Mouse (Mus musculus) liver, embryonic 11.5 days (tissue): Measurements from ENCODE around the gene Noxred1. TPM values are rescaled to one million over a fixed set of nuclear protein-coding genes. Genes with fewer than 3 reads are reported as not detected.
"Not testable (repeated sequence)": the region's sequence is repeated elsewhere in the genome, so short reads cannot be mapped to it uniquely, and the experiment has no call there.

ENCODE experiments used
- ATAC-seq: fragments of 200-750 bp; cut with Nextera tagmentation; replicated peaks from 2 replicates; pipeline ENCODE4 v1.8.0; 2017; ENCODE audit warnings: moderate number of reproducible peaks, mild to moderate bottlenecking, moderate TSS enrichment, moderate library complexity; ENCODE audit not compliant: low FRiP score
- DNase-seq: peaks from one replicate; pipeline ENCODE4 v3.0.0-alpha.2; 2017; ENCODE audit warnings: low spot score
- H3K27ac ChIP-seq: fragments of 300-500 bp; sonication (generic); 2 replicates; pipeline ENCODE4 v1.5.1; 2014; ENCODE audit warnings: mild to moderate bottlenecking, low read depth, low read length, control low read depth
- H3K27me3 ChIP-seq: fragments of 300-500 bp; sonication (generic); replicated peaks from 2 replicates; pipeline ENCODE4 v1.6.1; 2014; ENCODE audit warnings: low read length, mixed read lengths; ENCODE audit not compliant: control insufficient read depth, insufficient read depth
- H3K36me3 ChIP-seq: fragments of 300-500 bp; sonication (generic); 2 replicates; pipeline ENCODE4 v1.6.1; 2014; ENCODE audit warnings: mild to moderate bottlenecking, low read length, moderate library complexity, mixed read lengths; ENCODE audit not compliant: control insufficient read depth, insufficient read depth
- H3K4me1 ChIP-seq: fragments of 300-500 bp; sonication (generic); replicated peaks from 2 replicates; pipeline ENCODE4 v1.6.1; 2014; ENCODE audit warnings: low read length, mixed read lengths; ENCODE audit not compliant: control insufficient read depth, insufficient read depth
- H3K4me2 ChIP-seq: fragments of 300-500 bp; sonication (generic); 2 replicates; pipeline ENCODE4 v1.6.1; 2014; ENCODE audit warnings: mild to moderate bottlenecking, control low read depth, moderate library complexity
- H3K4me3 ChIP-seq: fragments of 300-500 bp; sonication (generic); 2 replicates; pipeline ENCODE4 v1.5.1; 2014; ENCODE audit warnings: low read depth, low read length, control low read depth
- H3K9ac ChIP-seq: fragments of 300-500 bp; sonication (generic); 2 replicates; pipeline ENCODE4 v1.6.1; 2014; ENCODE audit warnings: low read depth, low read length, control low read depth
- H3K9me3 ChIP-seq: fragments of 300-500 bp; sonication (generic); 2 replicates; pipeline ENCODE4 v1.6.1; 2016; ENCODE audit warnings: low read length, inconsistent platforms, mixed read lengths; ENCODE audit not compliant: control insufficient read depth
- WGBS: fragments of 180-500 bp; shearing (Covaris S2); extraction: QIAGEN DNeasy Blood & Tissue Kit; methylation state at CpG from one replicate; pipeline ENCODE4 v1.1.7; 2014; 5-methylcytosine and 5-hydroxymethylcytosine counted together
- polyA plus RNA-seq: library from polyadenylated mRNA; unstranded; fragments of >200 nt; fragmentation: Nextera tagmentation; extraction: Ambion mirVana; gene quantifications from 2 replicates; pipeline ENCODE4 v1.2.1, GENCODE M21; 2014

Noxred1 gene
- polyA plus RNA-seq, 1 experiment from 2014 or later, result 0.96 TPM

GRCm38 (mm10) chr12:87216053-87216452, 22.5 kb downstream of the Noxred1 start:
- no peak for DNase-seq
- 65% methylated on average over 2 of the region's 2 CpGs for WGBS
- Histone ChIP-seq H3K4me1 (no peaks in the 10 kb centered on the region), H3K27me3 (no peaks in the 10 kb centered on the region), H3K36me3 (no peaks in the 10 kb centered on the region), H3K9me3 (no peaks in the 10 kb centered on the region), H3K9ac (no peak overlapping the region), H3K4me3 (no peak overlapping the region), H3K27ac (no peak overlapping the region), H3K4me2 (no peak overlapping the region)
- no peak for ATAC-seq

DNA sequence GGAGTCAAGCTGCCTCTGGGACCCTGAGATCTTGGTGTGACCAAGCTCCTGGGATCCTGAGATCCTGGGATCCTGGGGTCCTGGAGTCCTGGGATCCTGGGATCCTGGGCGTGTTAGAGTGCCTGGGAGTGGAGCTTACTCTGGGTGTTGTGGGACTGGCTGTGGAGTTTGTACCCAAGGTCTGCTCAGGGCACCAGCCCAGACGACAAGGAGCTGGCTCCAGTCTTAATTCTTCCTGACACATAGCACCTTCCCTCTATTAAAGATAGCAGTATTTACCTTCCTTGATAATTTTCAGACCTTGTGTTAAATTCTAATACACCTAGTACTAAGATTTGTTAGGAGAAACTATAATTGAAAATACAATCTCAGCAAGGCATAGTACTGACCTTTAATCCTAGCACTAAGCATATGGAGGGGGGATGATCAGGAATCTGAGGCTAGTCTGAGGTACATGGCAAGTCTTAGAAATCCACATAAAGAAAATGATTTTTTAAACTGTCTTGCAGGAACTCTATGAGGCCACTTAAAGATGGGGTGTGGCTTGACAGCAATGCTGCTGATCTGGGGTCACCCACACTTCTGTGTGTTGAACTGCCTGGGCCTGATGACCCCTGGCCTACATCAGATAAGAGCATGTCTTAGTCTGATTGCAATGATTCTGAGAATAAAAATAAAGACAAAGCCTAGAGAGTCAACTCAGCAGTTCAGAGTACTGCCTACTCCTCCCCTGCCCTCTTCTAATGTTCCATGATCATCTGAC, 25.5 kb downstream of the Noxred1 start:
- Histone ChIP-seq H3K36me3 (no peaks in the 10 kb centered on the region), H3K9ac (no peak overlapping the region), H3K27ac (no peak overlapping the region), H3K4me2 (no peak overlapping the region), H3K4me1 (no peaks in the 10 kb centered on the region), H3K4me3 (no peak overlapping the region), H3K27me3 (no peaks in the 10 kb centered on the region), H3K9me3 (no peaks in the 10 kb centered on the region)
- ATAC-seq (no peak), DNase-seq (no peak)
- 61% methylated on average over 2 of the region's 2 CpGs for WGBS

- DNase-seq, H3K9me3 ChIP-seq, H3K27me3 ChIP-seq, H3K27ac ChIP-seq, H3K4me2 ChIP-seq, H3K4me3 ChIP-seq, H3K4me1 ChIP-seq, H3K36me3 ChIP-seq, H3K9ac ChIP-seq, ATAC-seq: not testable (repeated sequence)
- 88% methylated on average over 5 of the region's 5 CpGs for WGBS
These were observed 32.7 kb downstream of the Noxred1 start for GRCm38 (mm10) chr12:87205789-87206188.

GRCm38 (mm10) chr12:87201694-87202093, 36.8 kb downstream of the Noxred1 start:
- 57% methylated on average over 5 of the region's 5 CpGs for WGBS
- no peak overlapping the region for H3K4me3 ChIP-seq
- H3K36me3 ChIP-seq, result no peaks in the 10 kb centered on the region
- H3K4me1 ChIP-seq, result peaks cover 7% of the 10 kb centered on the region
- DNase-seq, result no peak
- H3K9ac ChIP-seq, result no peak overlapping the region
- no peak overlapping the region for H3K27ac ChIP-seq
- no peaks in the 10 kb centered on the region for H3K9me3 ChIP-seq
- no peak overlapping the region for H3K4me2 ChIP-seq
- no peak for ATAC-seq
- H3K27me3 ChIP-seq, result 0 out of 2 replicates have a peak, but pooled peaks cover 2% of the 10 kb centered on the region

GRCm38 (mm10) chr12:87199973-87200586, 38.5 kb downstream of the Noxred1 start, which contains the start of gene Tmed8:
Gene Tmed8, minus strand, starts transcription at chr12:87200454.
- peak; percentile 77 for DNase-seq
- WGBS, result under 1% methylated on average over 63 of the region's 70 CpGs
- H3K36me3 ChIP-seq, result no peaks in the 10 kb centered on the region
- H3K9me3 ChIP-seq, result no peaks in the 10 kb centered on the region
- peak within 1 kb of the TSS; percentile 87 for H3K4me2 ChIP-seq
- H3K27me3 ChIP-seq, result 0 out of 2 replicates have a peak, but pooled peaks cover 2% of the 10 kb centered on the region
- peak within 1 kb of the TSS; percentile 52 for H3K27ac ChIP-seq
- ATAC-seq, result peak; percentile 87
- peak within 1 kb of the TSS; percentile 89 for H3K4me3 ChIP-seq
- peak within 1 kb of the TSS; percentile 81 for H3K9ac ChIP-seq
- peaks cover 7% of the 10 kb centered on the region for H3K4me1 ChIP-seq

DNA sequence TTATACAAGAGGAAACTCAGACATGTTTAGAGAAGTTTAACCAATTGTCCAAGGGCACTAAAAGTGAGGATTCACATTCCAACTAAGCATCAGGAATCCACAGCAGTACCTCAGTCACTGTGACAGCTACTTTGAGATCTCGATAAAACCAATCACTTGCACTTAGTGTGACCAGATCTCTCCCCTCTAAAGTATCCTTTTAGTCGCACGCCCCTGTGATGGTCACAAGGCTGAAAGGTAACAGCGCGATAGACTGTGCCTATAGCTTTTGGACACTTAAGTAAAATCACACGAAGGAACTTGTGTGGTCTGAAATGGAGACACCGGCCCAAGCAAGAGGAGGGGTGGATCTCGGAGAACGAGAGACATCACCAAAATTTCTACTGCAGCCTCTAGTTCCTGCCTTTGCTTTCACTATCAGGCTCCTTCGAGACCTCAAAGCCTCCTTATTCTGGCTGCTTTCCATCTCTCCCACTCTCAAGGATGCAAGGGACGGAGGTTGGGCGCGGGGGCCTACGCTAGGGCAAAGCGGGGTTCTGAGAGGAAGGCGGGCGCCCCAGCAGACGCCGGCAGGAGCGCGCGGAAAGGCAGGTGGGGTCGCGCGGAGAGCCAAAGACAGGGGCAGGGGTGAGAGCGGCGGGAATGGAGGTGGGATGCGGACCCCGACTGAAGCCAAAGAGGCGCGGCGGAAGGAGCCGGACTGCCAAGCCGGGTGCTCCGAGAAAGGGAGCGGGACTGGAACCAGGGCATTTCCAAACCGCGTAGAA, 39.1 kb downstream of the Noxred1 start, which contains the start of gene Samd15:
Gene Samd15 (plus strand): TSS at position 518 of the 767 bp plus-strand sequence.
- no peaks in the 10 kb centered on the region for H3K36me3 ChIP-seq
- H3K4me3 ChIP-seq, result peak within 1 kb of the TSS; percentile 89
- WGBS, result 2% methylated on average over 38 of the region's 38 CpGs
- H3K9ac ChIP-seq, result peak within 1 kb of the TSS; percentile 81
- H3K27ac ChIP-seq, result peak within 1 kb of the TSS; percentile 52
- H3K4me1 ChIP-seq, result peaks cover 7% of the 10 kb centered on the region
- peak within 1 kb of the TSS; percentile 87 for H3K4me2 ChIP-seq
- 0 out of 2 replicates have a peak, but pooled peaks cover 2% of the 10 kb centered on the region for H3K27me3 ChIP-seq
- DNase-seq, result no peak
- ATAC-seq, result peak; percentile 51
- H3K9me3 ChIP-seq, result no peaks in the 10 kb centered on the region

- H3K9ac ChIP-seq, result no peak overlapping the region
- H3K4me3 ChIP-seq, result peak overlapping the region; percentile 89
- H3K27me3 ChIP-seq, result 0 out of 2 replicates have a peak, but pooled peaks cover 2% of the 10 kb centered on the region
- H3K27ac ChIP-seq, result no peak overlapping the region
- no peaks in the 10 kb centered on the region for H3K36me3 ChIP-seq
- ATAC-seq, result no peak
- peak overlapping the region; percentile 87 for H3K4me2 ChIP-seq
- no peak for DNase-seq
- no peaks in the 10 kb centered on the region for H3K9me3 ChIP-seq
- peaks cover 7% of the 10 kb centered on the region for H3K4me1 ChIP-seq
- WGBS, result 70% methylated on average over 6 of the region's 6 CpGs
These were observed 39.7 kb downstream of the Noxred1 start for GRCm38 (mm10) chr12:87198792-87199191.

- Histone ChIP-seq H3K4me3 (no peak overlapping the region), H3K9me3 (no peaks in the 10 kb centered on the region), H3K9ac (no peak overlapping the region), H3K27me3 (0 out of 2 replicates have a peak, but pooled peaks cover 2% of the 10 kb centered on the region), H3K27ac (no peak overlapping the region), H3K4me2 (no peak overlapping the region), H3K4me1 (peaks cover 7% of the 10 kb centered on the region), H3K36me3 (no peaks in the 10 kb centered on the region)
- DNase-seq, result no peak
- ATAC-seq, result no peak
These were observed 42.2 kb downstream of the Noxred1 start for GRCm38 (mm10) chr12:87196310-87196709.
